Mouse (Mus musculus) thymus, adult 2 months (tissue): ENCODE results near the gene Tcf12. TPM values are rescaled to one million over a fixed set of nuclear protein-coding genes. Genes with fewer than 3 reads are reported as not detected.

Source experiments
- DNase-seq: peaks from one replicate; pipeline ENCODE4 v3.0.0; 2021
- H3K27ac ChIP-seq: fragments of 200-500 bp; 2 replicates; pipeline ENCODE4 v1.5.1; 2012; ENCODE audit warnings: low read length, control low read depth; ENCODE audit not compliant: control insufficient read depth, insufficient read depth
- H3K27me3 ChIP-seq: fragments of 200-500 bp; 2 replicates; pipeline ENCODE4 v1.6.1; 2012; ENCODE audit warnings: mild to moderate bottlenecking, low read length, moderate library complexity, mixed read lengths; ENCODE audit not compliant: control insufficient read depth, insufficient read depth
- H3K36me3 ChIP-seq: fragments of 200-500 bp; 2 replicates; pipeline ENCODE4 v1.6.1; 2012; ENCODE audit warnings: mild to moderate bottlenecking, low read length, moderate library complexity; ENCODE audit not compliant: control insufficient read depth, insufficient read depth
- H3K4me1 ChIP-seq: fragments of 200-500 bp; replicated peaks from 2 replicates; pipeline ENCODE4 v1.6.1; 2012; ENCODE audit warnings: low read length; ENCODE audit not compliant: control insufficient read depth, insufficient read depth
- H3K4me3 ChIP-seq: fragments of 200-500 bp; 2 replicates; pipeline ENCODE4 v1.5.1; 2012; ENCODE audit warnings: mild to moderate bottlenecking, low read length, control low read depth, moderate library complexity; ENCODE audit not compliant: control insufficient read depth, insufficient read depth
- CTCF ChIP-seq: fragments of 200-500 bp; IDR thresholded peaks from 2 replicates; pipeline ENCODE4 v1.5.1; 2012; ENCODE audit warnings: mild to moderate bottlenecking, control low read depth, low read length, moderate library complexity, borderline replicate concordance; ENCODE audit not compliant: control insufficient read depth, poor library complexity, insufficient read depth; ENCODE audit errors: extremely low read depth
- POLR2A ChIP-seq: fragments of 200-500 bp; IDR thresholded peaks from 2 replicates; pipeline ENCODE4 v1.6.1; 2012; ENCODE audit warnings: mild to moderate bottlenecking, low read length, control low read depth, moderate library complexity; ENCODE audit not compliant: control insufficient read depth, poor library complexity, insufficient read depth; ENCODE audit errors: extremely low read depth
- WGBS: fragments of 180-500 bp; shearing (Covaris S2); methylation state at CpG from one replicate; pipeline ENCODE4 v1.1.7; 2018; 5-methylcytosine and 5-hydroxymethylcytosine counted together
- polyA plus RNA-seq: library from polyadenylated mRNA; depleted of rRNA; stranded (reverse); fragments of >200 nt; gene quantifications from 2 replicates; pipeline ENCODE4 v1.2.3, GENCODE M21; 2012

The Tcf12 gene
- polyA plus RNA-seq, 1 experiment: 416 TPM

DNA sequence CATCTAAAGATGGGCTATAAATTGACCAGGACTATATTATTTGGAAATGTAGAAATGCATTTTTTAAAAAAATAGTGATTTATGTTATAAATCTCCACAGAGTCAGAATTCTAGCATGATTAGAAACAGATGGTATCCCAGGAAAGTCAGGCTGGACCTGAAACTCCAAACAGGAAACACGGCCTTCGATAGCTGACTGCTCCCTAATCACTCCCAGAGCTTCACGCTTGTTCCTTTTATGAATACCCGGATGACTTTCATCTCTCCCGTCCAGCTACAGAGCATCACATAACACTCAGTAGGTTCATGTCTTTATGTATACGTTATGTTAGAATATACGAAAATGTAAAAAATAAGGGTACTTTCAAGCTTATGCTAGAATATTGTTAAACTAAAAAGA is 216.4 kb downstream of the Tcf12 start:
- 82% methylated on average over 7 of the region's 7 CpGs for WGBS
- TF ChIP-seq CTCF (no peak), POLR2A (no peak)
- peaks cover 5% of the 10 kb centered on the region; the same call in 1 of the 2 replicates for H3K36me3 ChIP-seq
- no peaks in the 10 kb centered on the region for H3K27me3 ChIP-seq
- H3K27ac ChIP-seq: no peak overlapping the region
- H3K4me3 ChIP-seq: no peak overlapping the region
- H3K4me1 ChIP-seq: peaks cover 5% of the 10 kb centered on the region
- no peak for DNase-seq

- Histone ChIP-seq H3K27me3 (no peaks in the 10 kb centered on the region), H3K36me3 (peaks cover 5% of the 10 kb centered on the region; the same call in 1 of the 2 replicates), H3K4me1 (peaks cover 5% of the 10 kb centered on the region), H3K4me3 (no peak overlapping the region), H3K27ac (no peak overlapping the region)
- DNase-seq: no peak
- 95% methylated on average over 7 of the region's 7 CpGs for WGBS
- TF ChIP-seq POLR2A: no peak
- TF ChIP-seq CTCF: no peak
Observed at GRCm38 (mm10) chr9:71894943-71895286, 216.8 kb downstream of the Tcf12 start.

- no peak for DNase-seq
- no peak overlapping the region for H3K27ac ChIP-seq
- no peaks in the 10 kb centered on the region for H3K27me3 ChIP-seq
- 89% methylated on average over 11 of the region's 11 CpGs for WGBS
- TF ChIP-seq CTCF: no peak
- no peak for TF ChIP-seq POLR2A
- H3K4me3 ChIP-seq: no peak overlapping the region
- peaks cover 8% of the 10 kb centered on the region; the same call in 1 of the 2 replicates for H3K36me3 ChIP-seq
- peaks cover 5% of the 10 kb centered on the region for H3K4me1 ChIP-seq
Observed at GRCm38 (mm10) chr9:71894246-71894942, 217.3 kb downstream of the Tcf12 start.

DNA sequence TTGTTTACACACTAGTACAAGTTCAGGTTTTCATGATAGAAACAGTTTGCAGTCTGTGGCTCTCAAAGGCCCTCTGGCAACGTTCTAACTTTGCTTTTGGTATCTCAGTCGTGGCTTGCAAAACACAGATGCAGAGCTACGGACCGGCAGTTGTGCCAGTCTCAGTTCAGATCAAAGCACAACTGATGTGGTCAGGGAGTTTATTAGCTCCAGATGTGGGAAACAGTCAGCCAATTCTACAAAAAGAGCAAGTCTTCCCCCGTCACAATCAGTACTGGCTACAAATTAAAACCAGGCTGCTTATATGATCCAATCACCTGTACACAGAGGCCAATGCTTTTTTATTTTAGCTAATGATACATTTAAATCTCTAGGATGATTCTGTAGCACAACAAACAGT is 223.2 kb downstream of the Tcf12 start:
- Histone ChIP-seq H3K4me1 (peaks cover 2% of the 10 kb centered on the region; the same call in 1 of the 2 replicates), H3K27me3 (no peaks in the 10 kb centered on the region), H3K36me3 (peaks cover 19% of the 10 kb centered on the region), H3K27ac (no peak overlapping the region), H3K4me3 (no peak overlapping the region)
- 11% methylated on average over 5 of the region's 5 CpGs for WGBS
- no peak for TF ChIP-seq POLR2A
- TF ChIP-seq CTCF: no peak
- DNase-seq: no peak

DNA sequence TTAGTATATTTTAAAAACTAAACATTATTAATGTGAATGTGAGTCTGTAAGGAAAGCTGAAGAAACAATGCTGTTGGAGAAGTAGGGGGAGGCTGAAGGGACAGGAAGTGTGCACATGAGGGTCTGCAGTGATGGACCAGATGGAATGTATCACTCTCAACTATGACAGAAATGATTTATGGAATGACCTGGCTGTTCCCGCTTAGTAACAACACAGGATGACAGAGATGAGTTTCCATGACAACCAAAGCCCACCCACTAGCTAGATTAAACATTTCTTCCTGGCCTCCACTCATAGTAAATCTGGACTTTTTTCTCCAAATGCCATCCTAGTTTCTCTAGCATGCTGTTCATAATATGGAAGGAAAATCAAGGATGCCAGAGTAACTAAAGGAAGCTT is 231.0 kb downstream of the Tcf12 start:
- Histone ChIP-seq H3K4me1 (no peaks in the 10 kb centered on the region), H3K27me3 (no peaks in the 10 kb centered on the region), H3K27ac (no peak overlapping the region), H3K4me3 (no peak overlapping the region), H3K36me3 (peaks cover 69% of the 10 kb centered on the region)
- DNase-seq: no peak
- TF ChIP-seq CTCF (no peak), POLR2A (no peak)
- WGBS: 92% methylated on average over 1 of the region's 1 CpGs

GRCm38 (mm10) chr9:71879972-71880371 is 231.7 kb downstream of the Tcf12 start:
- peaks cover 71% of the 10 kb centered on the region for H3K36me3 ChIP-seq
- no peak for DNase-seq
- no peak overlapping the region for H3K4me3 ChIP-seq
- no peaks in the 10 kb centered on the region for H3K27me3 ChIP-seq
- no peak overlapping the region for H3K27ac ChIP-seq
- no peak for TF ChIP-seq CTCF
- TF ChIP-seq POLR2A: no peak
- WGBS: 84% methylated on average over 5 of the region's 5 CpGs
- peaks cover under 1% of the 10 kb centered on the region; the same call in 1 of the 2 replicates for H3K4me1 ChIP-seq
